Mouse (Mus musculus) brain, embryonic 18.5 days (tissue): Measurements from ENCODE around the gene Zkscan14.
"Not testable (repeated sequence)": the region's sequence is repeated elsewhere in the genome, so short reads cannot be mapped to it uniquely, and the experiment has no call there.

Source experiments
- DNase-seq: peaks from one replicate; pipeline ENCODE4 v3.0.0-alpha.2; 2012; ENCODE audit warnings: low read depth, low spot score

The Zkscan14 gene

GRCm38 (mm10) chr5:145201321-145201991 lies at the start of gene Zkscan14:
TSS of gene Zkscan14 (minus strand) at chr5:145201868.
- DNase-seq = peak; percentile 75

GRCm38 (mm10) chr5:145249520-145249919 lies 47.9 kb upstream of the Zkscan14 start:
- DNase-seq = no peak

- no peak for DNase-seq
Observed at GRCm38 (mm10) chr5:145234636-145235035, 33.0 kb upstream of the Zkscan14 start.

GRCm38 (mm10) chr5:145231893-145232411 lies 30.3 kb upstream of the Zkscan14 start:
- DNase-seq = no peak

GRCm38 (mm10) chr5:145231367-145231871 lies 29.8 kb upstream of the Zkscan14 start, which contains the start of gene Zfp655:
TSS of gene Zfp655 (plus strand) at chr5:145231715.
- peak; percentile 89 for DNase-seq

- no peak for DNase-seq
Observed at GRCm38 (mm10) chr5:145230641-145231040, 29.0 kb upstream of the Zkscan14 start.

- not testable (repeated sequence) for DNase-seq
Observed at GRCm38 (mm10) chr5:145229283-145229682, 27.6 kb upstream of the Zkscan14 start.

GRCm38 (mm10) chr5:145226453-145226852 lies 24.8 kb upstream of the Zkscan14 start:
- no peak for DNase-seq

- no peak for DNase-seq
Observed at GRCm38 (mm10) chr5:145223395-145223794, 21.7 kb upstream of the Zkscan14 start.

GRCm38 (mm10) chr5:145222840-145223239 lies 21.2 kb upstream of the Zkscan14 start:
- no peak for DNase-seq

- no peak for DNase-seq
Observed at GRCm38 (mm10) chr5:145219981-145220380, 18.3 kb upstream of the Zkscan14 start.

GRCm38 (mm10) chr5:145218671-145219070 lies 17.0 kb upstream of the Zkscan14 start:
- DNase-seq = no peak

- DNase-seq = no peak
Observed at GRCm38 (mm10) chr5:145218206-145218605, 16.5 kb upstream of the Zkscan14 start.

- DNase-seq = no peak
Observed at GRCm38 (mm10) chr5:145217746-145218145, 16.1 kb upstream of the Zkscan14 start.

- no peak for DNase-seq
Observed at GRCm38 (mm10) chr5:145214679-145215078, 13.0 kb upstream of the Zkscan14 start.

- no peak for DNase-seq
Observed at GRCm38 (mm10) chr5:145213505-145213904, 11.8 kb upstream of the Zkscan14 start.

- DNase-seq = no peak
Observed at GRCm38 (mm10) chr5:145212216-145212615, 10.5 kb upstream of the Zkscan14 start.

- DNase-seq = no peak
Observed at GRCm38 (mm10) chr5:145211340-145211739, 9.7 kb upstream of the Zkscan14 start.

- DNase-seq = not testable (repeated sequence)
Observed at GRCm38 (mm10) chr5:145208391-145208790, 6.7 kb upstream of the Zkscan14 start.

- DNase-seq = no peak
Observed at GRCm38 (mm10) chr5:145207954-145208353, 6.3 kb upstream of the Zkscan14 start.

- no peak for DNase-seq
Observed at GRCm38 (mm10) chr5:145207385-145207784, 5.7 kb upstream of the Zkscan14 start.

GRCm38 (mm10) chr5:145205041-145205440 lies 3.4 kb upstream of the Zkscan14 start:
- no peak for DNase-seq
